Mouse (Mus musculus): Measurements from ENCODE around the gene Wwox.

DNA sequence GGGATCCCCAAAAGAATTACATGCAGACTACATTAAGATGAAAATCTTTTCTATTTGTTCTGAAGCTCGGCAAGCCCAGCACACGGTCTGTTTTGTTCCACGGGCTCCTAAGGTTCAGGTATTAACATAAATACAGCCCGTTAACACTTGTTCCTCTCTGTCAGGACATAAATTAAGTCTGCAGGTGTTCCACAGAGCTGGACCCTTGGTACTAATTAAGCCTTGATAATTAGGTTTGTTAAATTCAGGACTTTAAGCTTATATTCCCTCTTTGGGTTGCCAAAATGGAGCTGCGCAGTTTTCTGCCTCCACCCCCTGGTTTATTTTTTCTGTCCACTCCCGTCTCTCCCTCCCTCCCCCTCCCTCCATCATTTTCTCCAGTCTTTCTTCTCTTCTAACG is 638.8 kb downstream of the Wwox start:
- TF ChIP-seq POLR2A (IDR thresholded peaks at IDR 0.05; ENCODE audit: extremely low read depth, insufficient read depth, low read length) (no peak), CTCF (IDR thresholded peaks at IDR 0.05; ENCODE audit: extremely low read depth, insufficient read depth, low read length) (no peak)
